Mouse (Mus musculus) gastrocnemius, postnatal 4 days (tissue): Measurements from ENCODE around the gene Klhl42. TPM values are rescaled to one million over a fixed set of nuclear protein-coding genes. Genes with fewer than 3 reads are reported as not detected.

ENCODE experiments used
- DNase-seq, 2 experiments: peaks; one replicate each; pipeline ENCODE4 v3.0.0; 2021 to 2022; ENCODE audit warnings: low spot score in 2 of 2, mixed read lengths in 2 of 2
- long read RNA-seq, 2 experiments: library from polyadenylated mRNA; stranded (forward); transcript quantifications; one replicate each; pipeline ENCODE4 v2.0.0; 2021
- total RNA-seq, 2 experiments: library from RNA; stranded (reverse); gene quantifications; 2 replicates each; pipeline ENCODE4 v1.2.3; 2021

The Klhl42 gene
- total RNA-seq, result 1 to 10 TPM; 9.4 to 9.7 TPM
- long read RNA-seq, experiment 1, full-length matches to known transcripts, result 11 of 17 reads
- long read RNA-seq, experiment 1, partial matches to known transcripts, result 0 of 17 reads
- long read RNA-seq, experiment 1, other reads (novel, unspliced or antisense), result 6 of 17 reads
- long read RNA-seq, experiment 2, full-length matches to known transcripts, result 17 of 25 reads
- long read RNA-seq, experiment 2, partial matches to known transcripts, result 0 of 25 reads
- long read RNA-seq, experiment 2, other reads (novel, unspliced or antisense), result 8 of 25 reads

- peak; percentile 76 to 82 for DNase-seq
Measured at GRCm38 (mm10) chr6:147091136-147092120, at the start of gene Klhl42. Gene Klhl42 (plus strand): TSS chr6:147091379.

- peak; percentile 84 to 92 for DNase-seq
Measured at GRCm38 (mm10) chr6:147042291-147043290, 48.6 kb upstream of the Klhl42 start, which contains the start of gene Mrps35. Gene Mrps35 (plus strand): TSS chr6:147042764.

- DNase-seq, result no peak
Measured at GRCm38 (mm10) chr6:147043633-147044032, 47.5 kb upstream of the Klhl42 start.

GRCm38 (mm10) chr6:147049239-147049805 lies 41.9 kb upstream of the Klhl42 start:
- DNase-seq, result no peak

GRCm38 (mm10) chr6:147051666-147052065 lies 39.5 kb upstream of the Klhl42 start:
- DNase-seq, result no peak

- DNase-seq, result no peak
Measured at GRCm38 (mm10) chr6:147052440-147052839, 38.7 kb upstream of the Klhl42 start.

- DNase-seq, result no peak
Measured at GRCm38 (mm10) chr6:147053785-147054646, 37.2 kb upstream of the Klhl42 start.

GRCm38 (mm10) chr6:147055374-147055977 lies 35.7 kb upstream of the Klhl42 start:
- DNase-seq, result no peak

- DNase-seq, result no peak
Measured at GRCm38 (mm10) chr6:147059326-147059725, 31.9 kb upstream of the Klhl42 start.

GRCm38 (mm10) chr6:147061630-147062029 lies 29.5 kb upstream of the Klhl42 start:
- DNase-seq, result peak in 1 of 2 experiments; percentile 8

GRCm38 (mm10) chr6:147062034-147062433 lies 29.1 kb upstream of the Klhl42 start:
- DNase-seq, result peak in 1 of 2 experiments; percentile 4

- no peak for DNase-seq
Measured at GRCm38 (mm10) chr6:147062694-147063093, 28.5 kb upstream of the Klhl42 start.

- DNase-seq, result no peak
Measured at GRCm38 (mm10) chr6:147064226-147064943, 26.8 kb upstream of the Klhl42 start.

- peak in 1 of 2 experiments; percentile 32 for DNase-seq
Measured at GRCm38 (mm10) chr6:147064944-147065261, 26.3 kb upstream of the Klhl42 start.

GRCm38 (mm10) chr6:147075808-147076387 lies 15.3 kb upstream of the Klhl42 start:
- no peak for DNase-seq

- DNase-seq, result no peak
Measured at GRCm38 (mm10) chr6:147076878-147077277, 14.3 kb upstream of the Klhl42 start.

- no peak for DNase-seq
Measured at GRCm38 (mm10) chr6:147079919-147080318, 11.3 kb upstream of the Klhl42 start.
